Mouse (Mus musculus) small intestine, adult 2 months (tissue): ENCODE data around the gene Kif24. TPM values are rescaled to one million over a fixed set of nuclear protein-coding genes. Genes with fewer than 3 reads are reported as not detected.

Experiments used
- H3K27ac ChIP-seq: fragments of 200-500 bp; 2 replicates; pipeline ENCODE4 v1.5.1; 2012; ENCODE audit warnings: low read depth, low read length, control low read depth, inconsistent platforms; ENCODE audit not compliant: insufficient read depth
- H3K27me3 ChIP-seq: fragments of 200-500 bp; 2 replicates; pipeline ENCODE4 v1.6.1; 2012; ENCODE audit warnings: mild to moderate bottlenecking, moderate library complexity, low read length, inconsistent platforms; ENCODE audit not compliant: control insufficient read depth, insufficient read depth
- H3K36me3 ChIP-seq: fragments of 200-500 bp; 2 replicates; pipeline ENCODE4 v1.6.1; 2012; ENCODE audit warnings: mild to moderate bottlenecking, low read length, control low read depth, inconsistent platforms; ENCODE audit not compliant: control insufficient read depth, insufficient read depth
- H3K4me1 ChIP-seq: fragments of 200-500 bp; 2 replicates; pipeline ENCODE4 v1.6.1; 2012; ENCODE audit warnings: low read length, inconsistent platforms, mixed read lengths; ENCODE audit not compliant: control insufficient read depth, insufficient read depth, insufficient read length
- H3K4me3 ChIP-seq: fragments of 200-500 bp; 2 replicates; pipeline ENCODE4 v1.5.1; 2012; ENCODE audit warnings: low read depth, mild to moderate bottlenecking, control low read depth, inconsistent platforms, low read length, moderate library complexity
- CTCF ChIP-seq: fragments of 200-500 bp; IDR thresholded peaks from 2 replicates; pipeline ENCODE4 v1.5.1; 2012; ENCODE audit warnings: low read depth, mild to moderate bottlenecking, control low read depth, inconsistent platforms, low read length, moderate library complexity, mixed read lengths; ENCODE audit not compliant: insufficient replicate concordance, insufficient read length; ENCODE audit errors: extremely low read depth
- POLR2A ChIP-seq: fragments of 200-500 bp; IDR thresholded peaks from 2 replicates; pipeline ENCODE4 v1.6.1; 2012; ENCODE audit warnings: low read depth, mild to moderate bottlenecking, control low read depth, inconsistent platforms, low read length, moderate library complexity
- WGBS: fragments of 180-500 bp; shearing (Covaris S2); methylation state at CpG from one replicate; pipeline ENCODE4 v1.1.7; 2018; 5-methylcytosine and 5-hydroxymethylcytosine counted together
- polyA plus RNA-seq: library from polyadenylated mRNA; depleted of rRNA; stranded (reverse); fragments of >200 nt; gene quantifications from 2 replicates; pipeline ENCODE4 v1.2.3, GENCODE M21; 2012

The Kif24 gene
- polyA plus RNA-seq, 1 experiment: 1.1 TPM

GRCm38 (mm10) chr4:41497995-41498845 is 33.5 kb upstream of the Kif24 start:
- H3K27ac ChIP-seq: no peak overlapping the region
- H3K36me3 ChIP-seq: peaks cover 19% of the 10 kb centered on the region
- TF ChIP-seq CTCF (no peak), POLR2A (no peak)
- no peaks in the 10 kb centered on the region for H3K27me3 ChIP-seq
- 73% methylated on average over 72 of the region's 72 CpGs for WGBS
- peaks cover 27% of the 10 kb centered on the region for H3K4me1 ChIP-seq
- H3K4me3 ChIP-seq: no peak overlapping the region

- Histone ChIP-seq H3K4me3 (no peak overlapping the region), H3K36me3 (peaks cover 19% of the 10 kb centered on the region), H3K4me1 (peaks cover 30% of the 10 kb centered on the region), H3K27me3 (no peaks in the 10 kb centered on the region), H3K27ac (no peak overlapping the region)
- WGBS: 68% methylated on average over 34 of the region's 34 CpGs
- TF ChIP-seq CTCF: no peak
- no peak for TF ChIP-seq POLR2A
These were observed 32.9 kb upstream of the Kif24 start for GRCm38 (mm10) chr4:41497579-41497978.

DNA sequence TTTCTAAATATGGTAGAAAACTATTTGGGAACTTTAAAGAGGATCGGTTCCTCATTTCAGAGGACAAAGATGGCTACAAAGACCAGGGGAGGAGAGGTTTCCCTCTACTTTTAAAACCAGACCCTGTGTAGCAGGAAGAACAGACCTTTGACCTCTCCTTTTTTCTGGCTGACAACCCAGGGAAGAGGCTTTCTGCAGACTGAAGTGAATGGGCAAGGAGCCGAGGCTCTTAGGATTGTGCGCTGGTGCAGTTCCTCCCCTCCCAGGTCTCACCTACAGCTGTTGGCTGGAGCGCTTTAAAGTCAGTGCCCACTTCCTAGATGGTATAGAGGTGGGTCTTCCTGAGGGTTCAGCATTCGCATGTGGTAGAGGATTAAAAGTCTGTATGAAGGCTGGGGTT is 32.4 kb upstream of the Kif24 start:
- peaks cover 19% of the 10 kb centered on the region for H3K36me3 ChIP-seq
- H3K4me1 ChIP-seq: peaks cover 30% of the 10 kb centered on the region
- H3K27me3 ChIP-seq: no peaks in the 10 kb centered on the region
- TF ChIP-seq POLR2A: no peak
- no peak for TF ChIP-seq CTCF
- 48% methylated on average over 5 of the region's 5 CpGs for WGBS
- H3K27ac ChIP-seq: no peak overlapping the region
- H3K4me3 ChIP-seq: no peak overlapping the region

DNA sequence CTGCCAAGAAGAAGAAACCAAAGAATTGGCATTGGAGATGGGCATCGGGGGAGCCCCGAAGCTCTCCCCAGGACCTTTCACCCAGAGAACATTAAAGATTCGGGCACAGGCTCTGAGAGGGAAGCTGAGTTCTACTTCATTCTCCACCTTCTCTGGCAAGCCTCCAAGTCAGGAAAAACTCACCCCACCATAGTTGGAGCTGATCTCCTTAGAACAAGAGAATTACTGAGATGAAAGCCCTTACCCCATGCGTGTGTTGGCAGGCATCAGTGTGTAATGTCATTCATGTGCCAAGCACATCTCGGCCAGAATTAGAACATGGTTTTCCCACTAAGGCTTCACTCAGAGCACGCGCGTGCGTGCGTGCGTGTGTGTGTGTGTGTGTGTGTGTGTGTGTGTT is 31.2 kb upstream of the Kif24 start:
- Histone ChIP-seq H3K36me3 (peaks cover 19% of the 10 kb centered on the region), H3K27ac (0 out of 2 replicates have a peak overlapping the region, but pooled peaks have one; percentile 2), H3K4me3 (no peak overlapping the region), H3K4me1 (peaks cover 30% of the 10 kb centered on the region), H3K27me3 (no peaks in the 10 kb centered on the region)
- TF ChIP-seq POLR2A (no peak), CTCF (no peak)
- WGBS: 42% methylated on average over 11 of the region's 11 CpGs

- WGBS: 75% methylated on average over 4 of the region's 4 CpGs
- no peak overlapping the region for H3K27ac ChIP-seq
- no peak overlapping the region for H3K4me3 ChIP-seq
- H3K4me1 ChIP-seq: peaks cover 24% of the 10 kb centered on the region
- no peaks in the 10 kb centered on the region for H3K27me3 ChIP-seq
- peaks cover 19% of the 10 kb centered on the region for H3K36me3 ChIP-seq
- no peak for TF ChIP-seq POLR2A
These were observed 30.4 kb upstream of the Kif24 start for GRCm38 (mm10) chr4:41495076-41495475.

- peaks cover 19% of the 10 kb centered on the region for H3K36me3 ChIP-seq
- H3K4me1 ChIP-seq: peaks cover 24% of the 10 kb centered on the region
- peak overlapping the region; percentile 60 for H3K27ac ChIP-seq
- H3K4me3 ChIP-seq: no peak overlapping the region
- no peaks in the 10 kb centered on the region for H3K27me3 ChIP-seq
- 13% methylated on average over 3 of the region's 3 CpGs for WGBS
- TF ChIP-seq CTCF (no peak), POLR2A (no peak)
These were observed 29.7 kb upstream of the Kif24 start for GRCm38 (mm10) chr4:41494378-41494777.

- Histone ChIP-seq H3K4me1 (peaks cover 24% of the 10 kb centered on the region), H3K27me3 (no peaks in the 10 kb centered on the region), H3K4me3 (no peak overlapping the region), H3K27ac (peak overlapping the region; percentile 77), H3K36me3 (peaks cover 12% of the 10 kb centered on the region)
- 25% methylated on average over 3 of the region's 3 CpGs for WGBS
- TF ChIP-seq POLR2A (no peak), CTCF (no peak)
These were observed 28.9 kb upstream of the Kif24 start for GRCm38 (mm10) chr4:41493464-41494116.
